In genomic region chr10:42270277-42271083, GRCm38 (mm10) we compare ENCODE assay signal across 9 mouse cellular contexts. TPM values are rescaled to one million over a fixed set of nuclear protein-coding genes. Genes with fewer than 3 reads are reported as not detected.
DNase-seq lines count a peak whose midpoint lies in the region; ATAC-seq lines count a peak whose summit lies in the region.
"Had no signal": no experiment of that assay in that cellular context is flagged by ENCODE, and none has a peak within 500 bp of the region (broad histone marks: within the 10 kb centered on the region; RNA-seq: fewer than 3 reads in every experiment).

No protein-coding gene starts in this region.

- peaks cover 11% of the 10 kb centered on the region for H3K36me3 ChIP-seq in heart, embryonic 16.5 days (ENCODE audit: control insufficient read depth, insufficient read depth)
- H3K36me3 ChIP-seq in forebrain, embryonic 16.5 days (ENCODE audit: control insufficient read depth, insufficient read depth) = peaks cover 2% of the 10 kb centered on the region; the same call in 1 of the 2 replicates
- peaks cover 7% of the 10 kb centered on the region for H3K36me3 ChIP-seq in hindbrain, embryonic 12.5 days

- peak; percentile 29 for DNase-seq in embryo, embryonic 10 days (ENCODE audit: low spot score)
- no peak for DNase-seq in embryo, embryonic 11 days
- DNase-seq in B cell, adult 2 months = peak; percentile 58 to 63
- DNase-seq in lung, postnatal 14 days = peak; percentile 56

- H3K4me2 ChIP-seq in heart, embryonic 16.5 days (ENCODE audit: low read depth, low read length) = peak overlapping the region; percentile 38
- H3K4me2 ChIP-seq in forebrain, embryonic 16.5 days (ENCODE audit: low read length) = no peak overlapping the region
- H3K4me2 ChIP-seq in hindbrain, embryonic 12.5 days (replicated peaks) = no peak overlapping the region
- H3K4me2 ChIP-seq: embryonic facial prominence, embryonic 15.5 days had no signal

- no peak overlapping the region for H3K4me3 ChIP-seq in heart, embryonic 16.5 days (ENCODE audit: low read length)
- H3K4me3 ChIP-seq in forebrain, embryonic 16.5 days (replicated peaks; ENCODE audit: low read length) = no peak overlapping the region
- no peak overlapping the region for H3K4me3 ChIP-seq in hindbrain, embryonic 12.5 days
- H3K4me3 ChIP-seq: embryonic facial prominence, embryonic 15.5 days had no signal

- 0 out of 2 replicates have a peak overlapping the region, but pooled peaks have one; percentile 33 for H3K27ac ChIP-seq in heart, embryonic 16.5 days (ENCODE audit: low read length)
- H3K27ac ChIP-seq in forebrain, embryonic 16.5 days (ENCODE audit: low read length) = no peak overlapping the region
- no peak overlapping the region for H3K27ac ChIP-seq in hindbrain, embryonic 12.5 days
- H3K27ac ChIP-seq: embryonic facial prominence, embryonic 15.5 days had no signal

- no peak overlapping the region for H3K9ac ChIP-seq in heart, embryonic 16.5 days (ENCODE audit: low read length)
- H3K9ac ChIP-seq in forebrain, embryonic 16.5 days (replicated peaks; ENCODE audit: low read depth, low read length) = no peak overlapping the region
- no peak overlapping the region for H3K9ac ChIP-seq in hindbrain, embryonic 12.5 days
- H3K9ac ChIP-seq: embryonic facial prominence, embryonic 15.5 days had no signal

- H3K27me3 ChIP-seq in heart, embryonic 16.5 days (ENCODE audit: control insufficient read depth, insufficient read depth, low read length) = no peaks in the 10 kb centered on the region
- H3K27me3 ChIP-seq in forebrain, embryonic 16.5 days (replicated peaks; ENCODE audit: control insufficient read depth, insufficient read depth, low read length) = no peaks in the 10 kb centered on the region; the same call in 1 of the 2 replicates
- H3K27me3 ChIP-seq in hindbrain, embryonic 12.5 days = peaks cover 19% of the 10 kb centered on the region
- H3K27me3 ChIP-seq: embryonic facial prominence, embryonic 15.5 days had no signal

- no peak for ATAC-seq in heart, embryonic 16.5 days (replicated peaks; ENCODE audit: extremely low read depth, insufficient read depth, low FRiP score)
- ATAC-seq in erythroid progenitor cell, adult 5-6 weeks (replicated peaks; ENCODE audit: low FRiP score, poor library complexity, severe bottlenecking) = no peak
- no peak for ATAC-seq in forebrain, embryonic 16.5 days
- ATAC-seq in hindbrain, embryonic 12.5 days (ENCODE audit: low FRiP score) = no peak

- peaks cover 35% of the 10 kb centered on the region for H3K4me1 ChIP-seq in heart, embryonic 16.5 days (ENCODE audit: control insufficient read depth, insufficient read depth, low read length)
- peaks cover 24% of the 10 kb centered on the region for H3K4me1 ChIP-seq in forebrain, embryonic 16.5 days (replicated peaks; ENCODE audit: control insufficient read depth, insufficient read depth, low read length)
- H3K4me1 ChIP-seq in hindbrain, embryonic 12.5 days = peaks cover 30% of the 10 kb centered on the region

- H3K9me3 ChIP-seq in heart, embryonic 16.5 days (replicated peaks; ENCODE audit: control insufficient read depth, low read length) = no peaks in the 10 kb centered on the region
- no peaks in the 10 kb centered on the region for H3K9me3 ChIP-seq in forebrain, embryonic 16.5 days (ENCODE audit: control insufficient read depth, low read length)
- no peaks in the 10 kb centered on the region for H3K9me3 ChIP-seq in hindbrain, embryonic 12.5 days (replicated peaks)
- H3K9me3 ChIP-seq: embryonic facial prominence, embryonic 15.5 days had no signal

- WGBS in heart, embryonic 16.5 days = 42% methylated on average over 10 of the region's 10 CpGs
- 67% methylated on average over 10 of the region's 10 CpGs for WGBS in forebrain, embryonic 16.5 days
- 63% methylated on average over 10 of the region's 10 CpGs for WGBS in hindbrain, embryonic 12.5 days

RNA-seq across cellular contexts. Expression of gene Foxo3, which starts 6.1 kb away (rescaled TPM):
- polyA plus RNA-seq in heart, embryonic 16.5 days (2015; fragmentation: Nextera tagmentation; extraction: Ambion mirVana) = 5.4 and 5.5 TPM in 2 replicates
- total RNA-seq in erythroid progenitor cell, adult 5-6 weeks (2015; ENCODE audit: low replicate concordance) = 112 and 118 TPM in 2 replicates
- 181 and 233 TPM in 2 replicates for total RNA-seq in erythroid progenitor cell, adult 5-6 weeks (2017; ENCODE audit: low replicate concordance)
- 4.7 and 4.8 TPM in 2 replicates for polyA plus RNA-seq in forebrain, embryonic 16.5 days (2015; fragmentation: Nextera tagmentation; extraction: Ambion mirVana)
- polyA plus RNA-seq in hindbrain, embryonic 12.5 days (2016; fragmentation: Nextera tagmentation; extraction: Ambion mirVana) = 4.2 and 5.0 TPM in 2 replicates
